Mouse (Mus musculus) heart, embryonic 14.5 days (tissue): ENCODE measurements around the gene Ccpg1os. TPM values are rescaled to one million over a fixed set of nuclear protein-coding genes. Genes with fewer than 3 reads are reported as not detected.

Experiments used
- ATAC-seq: fragments of 200-750 bp; cut with Nextera tagmentation; 2 replicates; pipeline ENCODE4 v1.8.0; 2017; ENCODE audit warnings: low read depth, moderate TSS enrichment; ENCODE audit not compliant: insufficient number of reproducible peaks, insufficient read depth, low FRiP score
- H3K27ac ChIP-seq, 2 experiments: fragments of 200-500 bp in 1 of 2; fragments of 300-500 bp in 1 of 2; sonication (generic) in 1 of 2; replicated peaks in 1 of 2; 2 replicates each; pipeline ENCODE4 v1.5.1; 2012 to 2014; ENCODE audit warnings: low read depth in 2 of 2, low read length in 2 of 2, control low read depth in 1 of 2, mild to moderate bottlenecking in 1 of 2, mixed read lengths in 1 of 2; ENCODE audit not compliant: control insufficient read depth in 1 of 2, insufficient read depth in 1 of 2
- H3K27me3 ChIP-seq: fragments of 300-500 bp; sonication (generic); 2 replicates; pipeline ENCODE4 v1.6.1; 2014; ENCODE audit warnings: mild to moderate bottlenecking, low read length, control low read depth; ENCODE audit not compliant: control insufficient read depth, insufficient read depth
- H3K36me3 ChIP-seq: fragments of 300-500 bp; sonication (generic); 2 replicates; pipeline ENCODE4 v1.6.1; 2014; ENCODE audit warnings: mild to moderate bottlenecking, control low read depth, low read length, mixed read lengths; ENCODE audit not compliant: control insufficient read depth, insufficient read depth
- H3K4me1 ChIP-seq, 2 experiments: fragments of 200-500 bp in 1 of 2; fragments of 300-500 bp in 1 of 2; sonication (generic) in 1 of 2; 2 replicates each; pipeline ENCODE4 v1.6.1; 2012 to 2014; ENCODE audit warnings: low read length in 2 of 2, control low read depth in 1 of 2, mixed read lengths in 1 of 2; ENCODE audit not compliant: control insufficient read depth in 2 of 2, insufficient read depth in 2 of 2
- H3K4me2 ChIP-seq: fragments of 300-500 bp; sonication (generic); 2 replicates; pipeline ENCODE4 v1.6.1; 2014; ENCODE audit warnings: mild to moderate bottlenecking, low read length
- H3K4me3 ChIP-seq, 2 experiments: fragments of 200-500 bp in 1 of 2; fragments of 300-500 bp in 1 of 2; sonication (generic) in 1 of 2; 2 replicates each; pipeline ENCODE4 v1.5.1; 2012 to 2014; ENCODE audit warnings: low read length in 2 of 2, mild to moderate bottlenecking in 2 of 2, control low read depth in 1 of 2, low read depth in 1 of 2, moderate library complexity in 1 of 2; ENCODE audit not compliant: control insufficient read depth in 1 of 2, insufficient read depth in 1 of 2
- H3K9ac ChIP-seq: fragments of 300-500 bp; sonication (generic); 2 replicates; pipeline ENCODE4 v1.6.1; 2014; ENCODE audit warnings: mild to moderate bottlenecking, low read length
- H3K9me3 ChIP-seq: fragments of 300-500 bp; sonication (generic); 2 replicates; pipeline ENCODE4 v1.6.1; 2016; ENCODE audit warnings: low read length, control low read depth; ENCODE audit not compliant: control insufficient read depth
- WGBS: fragments of 180-500 bp; shearing (Covaris S2); extraction: QIAGEN DNeasy Blood & Tissue Kit; methylation state at CpG from one replicate; pipeline ENCODE4 v1.1.7; 2014; 5-methylcytosine and 5-hydroxymethylcytosine counted together
- polyA plus RNA-seq: library from polyadenylated mRNA; unstranded; fragments of >200 nt; fragmentation: Nextera tagmentation; extraction: Ambion mirVana; gene quantifications from 2 replicates; pipeline ENCODE4 v1.2.1, GENCODE M21; 2014

The Ccpg1os gene
- polyA plus RNA-seq, 1 experiment from 2014 or later, result 19.1 TPM

- H3K27me3 ChIP-seq, result no peaks in the 10 kb centered on the region
- peak within 1 kb of the TSS; percentile 67 for H3K4me2 ChIP-seq
- 1% methylated on average over 43 of the region's 43 CpGs for WGBS
- no peaks in the 10 kb centered on the region for H3K36me3 ChIP-seq
- 0 out of 4 replicates have a peak within 1 kb of the TSS, but pooled peaks of 1 of the 2 experiments have one; percentile 14 for H3K27ac ChIP-seq
- peak within 1 kb of the TSS; percentile 63 for H3K9ac ChIP-seq
- peak within 1 kb of the TSS; percentile 56 to 87 for H3K4me3 ChIP-seq
- no peaks in the 10 kb centered on the region for H3K9me3 ChIP-seq
- peak; percentile 57 for ATAC-seq
- H3K4me1 ChIP-seq, result peaks cover 0 to 4% of the 10 kb centered on the region in 2 experiments; a peak in 1 of 4 replicates
Observed at GRCm38 (mm10) chr9:72958521-72959450, 26.4 kb downstream of the Ccpg1os start, which contains the start of the genes Dyx1c1 and Gm44503. TSS of gene Dyx1c1 (plus strand) at chr9:72958785. TSS of gene Gm44503 (plus strand) at chr9:72958852.

DNA sequence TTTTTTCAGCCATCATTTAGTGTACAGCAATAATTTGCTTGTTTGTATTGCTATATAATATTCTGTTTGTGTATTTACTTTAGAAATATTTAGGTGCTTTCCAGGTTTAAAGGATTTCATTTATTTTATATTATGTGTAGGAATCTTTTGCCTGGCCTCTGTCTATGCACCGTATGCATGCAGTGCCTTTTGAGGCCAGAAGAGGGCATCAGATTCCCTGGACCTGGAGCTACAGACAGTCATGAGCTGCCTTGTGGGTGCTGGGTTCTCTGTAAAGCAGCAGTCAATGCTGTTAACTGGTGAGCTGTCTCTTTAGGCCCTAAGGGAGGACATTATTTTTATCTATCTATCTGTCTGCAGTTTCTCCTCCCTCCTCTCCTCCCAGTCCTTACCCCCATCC lies 29.6 kb downstream of the Ccpg1os start:
- no peak overlapping the region for H3K4me2 ChIP-seq

DNA sequence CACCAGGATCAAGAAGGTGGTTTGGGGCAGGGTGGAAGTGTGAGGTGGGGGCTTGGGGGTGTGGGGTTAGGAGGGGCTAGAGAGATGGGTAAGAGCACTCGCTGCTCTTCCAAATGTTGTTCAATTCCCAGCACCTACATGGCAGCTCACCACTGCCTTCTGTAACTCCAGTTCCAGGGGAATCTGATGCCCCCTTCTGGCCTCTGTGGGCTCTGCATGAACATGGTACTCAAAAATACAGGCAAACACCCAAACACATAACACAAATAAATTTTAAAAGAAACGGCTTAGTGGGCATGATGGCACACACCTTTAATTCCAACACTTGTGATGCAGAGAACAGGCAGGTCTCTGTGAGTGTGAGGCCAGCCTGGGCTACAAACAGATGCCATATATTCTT lies 30.4 kb downstream of the Ccpg1os start:
- Histone ChIP-seq H3K36me3 (no peaks in the 10 kb centered on the region), H3K9ac (no peak overlapping the region), H3K27me3 (no peaks in the 10 kb centered on the region), H3K27ac (no peak overlapping the region), H3K9me3 (no peaks in the 10 kb centered on the region), H3K4me3 (no peak overlapping the region), H3K4me2 (no peak overlapping the region), H3K4me1 (peaks cover 0 to 4% of the 10 kb centered on the region in 2 experiments; a peak in 1 of 4 replicates)
- ATAC-seq, result no peak
- 51% methylated on average over 2 of the region's 2 CpGs for WGBS

More for the DNA sequence above, 29.6 kb downstream of the Ccpg1os start:
- no peaks in the 10 kb centered on the region for H3K36me3 ChIP-seq
- no peak overlapping the region for H3K27ac ChIP-seq
- H3K27me3 ChIP-seq, result no peaks in the 10 kb centered on the region
- 22% methylated on average over 1 of the region's 1 CpGs for WGBS
- peaks cover 0 to 4% of the 10 kb centered on the region in 2 experiments; a peak in 1 of 4 replicates for H3K4me1 ChIP-seq
- H3K9ac ChIP-seq, result no peak overlapping the region
- H3K9me3 ChIP-seq, result no peaks in the 10 kb centered on the region
- no peak overlapping the region for H3K4me3 ChIP-seq
- ATAC-seq, result no peak

DNA sequence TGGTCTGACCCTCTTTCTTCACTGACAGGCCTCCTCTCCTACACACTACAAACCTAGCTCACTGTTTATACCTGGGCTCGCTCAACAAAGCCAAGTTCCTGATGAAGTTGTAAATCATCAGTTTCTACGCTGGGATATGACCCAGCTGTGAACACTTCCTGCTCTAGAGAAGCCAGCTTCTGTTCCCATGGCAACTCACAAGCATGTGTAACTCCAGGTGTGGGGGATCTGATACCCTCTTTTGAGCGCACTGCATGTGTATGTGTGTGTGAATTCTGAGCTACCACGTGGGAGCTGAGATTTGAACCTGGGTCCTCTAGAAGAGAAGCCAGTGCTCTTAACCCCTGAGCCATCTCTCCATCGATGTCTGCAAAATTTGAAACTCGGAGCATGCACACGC lies 35.6 kb downstream of the Ccpg1os start:
- Histone ChIP-seq H3K36me3 (peaks cover 20% of the 10 kb centered on the region; the same call in 1 of the 2 replicates), H3K27me3 (no peaks in the 10 kb centered on the region), H3K27ac (no peak overlapping the region), H3K9me3 (0 out of 2 replicates have a peak, but pooled peaks cover 5% of the 10 kb centered on the region), H3K4me3 (no peak overlapping the region), H3K4me2 (no peak overlapping the region), H3K4me1 (no peaks in the 10 kb centered on the region), H3K9ac (no peak overlapping the region)
- no peak for ATAC-seq
- 75% methylated on average over 7 of the region's 7 CpGs for WGBS

DNA sequence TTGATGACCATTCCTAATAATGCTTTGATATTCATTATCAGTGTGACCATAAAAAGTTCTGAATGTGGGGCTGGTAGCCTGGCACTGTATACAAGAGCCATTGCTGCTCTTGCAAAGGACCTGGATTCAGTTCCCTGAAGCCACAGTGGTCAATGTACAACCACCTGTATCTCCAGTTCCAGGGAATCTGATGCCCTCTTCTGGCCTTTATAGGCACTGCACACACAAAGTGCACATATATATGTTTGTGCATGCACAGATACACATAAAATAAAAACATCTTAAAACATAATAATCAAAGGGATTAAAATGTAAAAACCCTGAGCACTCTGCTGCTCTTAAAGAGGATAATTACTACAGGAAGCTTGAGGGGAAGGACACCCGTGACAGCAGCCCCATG lies 38.2 kb downstream of the Ccpg1os start:
- Histone ChIP-seq H3K36me3 (peaks cover 20% of the 10 kb centered on the region; the same call in 1 of the 2 replicates), H3K4me1 (no peaks in the 10 kb centered on the region), H3K4me3 (no peak overlapping the region), H3K27me3 (no peaks in the 10 kb centered on the region), H3K27ac (no peak overlapping the region), H3K9ac (no peak overlapping the region), H3K4me2 (no peak overlapping the region), H3K9me3 (0 out of 2 replicates have a peak, but pooled peaks cover 5% of the 10 kb centered on the region)
- WGBS, result 89% methylated on average over 1 of the region's 1 CpGs
- no peak for ATAC-seq

DNA sequence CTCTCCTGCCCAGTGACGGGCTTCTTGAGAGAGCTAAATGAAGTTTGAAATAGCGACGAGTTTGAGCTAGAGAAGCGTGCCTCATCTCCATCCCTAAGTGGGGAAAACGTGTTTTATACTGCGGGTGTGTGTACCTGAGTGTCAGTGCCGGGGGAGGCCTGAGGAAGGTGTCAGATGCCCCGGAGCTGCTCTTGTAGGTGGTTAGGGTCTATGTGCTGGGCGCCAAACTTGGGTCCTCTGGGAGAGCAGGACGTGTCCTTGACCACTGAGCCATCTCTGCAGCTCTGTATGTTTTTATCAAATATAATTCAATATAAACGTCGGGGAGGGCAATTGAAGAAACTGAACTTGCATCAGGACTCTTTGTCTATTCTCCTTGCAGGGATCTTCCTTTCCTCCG lies 40.9 kb downstream of the Ccpg1os start:
- no peaks in the 10 kb centered on the region for H3K4me1 ChIP-seq
- H3K4me2 ChIP-seq, result no peak overlapping the region
- 0 out of 2 replicates have a peak, but pooled peaks cover 5% of the 10 kb centered on the region for H3K9me3 ChIP-seq
- peaks cover 20% of the 10 kb centered on the region; the same call in 1 of the 2 replicates for H3K36me3 ChIP-seq
- no peaks in the 10 kb centered on the region for H3K27me3 ChIP-seq
- H3K4me3 ChIP-seq, result no peak overlapping the region
- H3K9ac ChIP-seq, result no peak overlapping the region
- no peak overlapping the region for H3K27ac ChIP-seq
- WGBS, result 82% methylated on average over 13 of the region's 13 CpGs
- ATAC-seq, result no peak

- H3K9me3 ChIP-seq, result 0 out of 2 replicates have a peak, but pooled peaks cover 5% of the 10 kb centered on the region
- H3K36me3 ChIP-seq, result peaks cover 20% of the 10 kb centered on the region; the same call in 1 of the 2 replicates
- no peak overlapping the region for H3K4me2 ChIP-seq
- no peak overlapping the region for H3K27ac ChIP-seq
- ATAC-seq, result no peak
- no peaks in the 10 kb centered on the region for H3K4me1 ChIP-seq
- no peak overlapping the region for H3K4me3 ChIP-seq
- H3K27me3 ChIP-seq, result no peaks in the 10 kb centered on the region
- H3K9ac ChIP-seq, result no peak overlapping the region
- WGBS, result 64% methylated on average over 3 of the region's 3 CpGs
Observed at GRCm38 (mm10) chr9:72943424-72943823, 41.8 kb downstream of the Ccpg1os start.
